Mouse (Mus musculus) forebrain, embryonic 15.5 days (tissue): Measurements from ENCODE around the gene Igsf3. TPM values are rescaled to one million over a fixed set of nuclear protein-coding genes. Genes with fewer than 3 reads are reported as not detected.
"Not testable (repeated sequence)": the region's sequence is repeated elsewhere in the genome, so short reads cannot be mapped to it uniquely, and the experiment has no call there.

Experiments
- ATAC-seq: fragments of 200-750 bp; cut with Nextera tagmentation; replicated peaks from 2 replicates; pipeline ENCODE4 v1.8.0; 2017; ENCODE audit warnings: mild to moderate bottlenecking, moderate TSS enrichment, moderate library complexity
- H3K27ac ChIP-seq: fragments of 300-500 bp; sonication (generic); replicated peaks from 2 replicates; pipeline ENCODE4 v1.5.1; 2015; ENCODE audit warnings: mild to moderate bottlenecking, inconsistent platforms
- H3K27me3 ChIP-seq: fragments of 300-500 bp; sonication (generic); 2 replicates; pipeline ENCODE4 v1.6.1; 2015; ENCODE audit warnings: inconsistent platforms
- H3K36me3 ChIP-seq: fragments of 300-500 bp; sonication (generic); 2 replicates; pipeline ENCODE4 v1.6.1; 2015; ENCODE audit warnings: mild to moderate bottlenecking, inconsistent platforms
- H3K4me1 ChIP-seq: fragments of 300-500 bp; sonication (generic); 2 replicates; pipeline ENCODE4 v1.6.1; 2015; ENCODE audit warnings: inconsistent platforms
- H3K4me2 ChIP-seq: fragments of 300-500 bp; sonication (generic); replicated peaks from 2 replicates; pipeline ENCODE4 v1.6.1; 2015; ENCODE audit warnings: mild to moderate bottlenecking, inconsistent platforms
- H3K4me3 ChIP-seq: fragments of 300-500 bp; sonication (generic); 2 replicates; pipeline ENCODE4 v1.5.1; 2015; ENCODE audit warnings: mild to moderate bottlenecking, inconsistent platforms
- H3K9ac ChIP-seq: fragments of 300-500 bp; sonication (generic); replicated peaks from 2 replicates; pipeline ENCODE4 v1.6.1; 2015; ENCODE audit warnings: mild to moderate bottlenecking, inconsistent platforms
- H3K9me3 ChIP-seq: fragments of 300-500 bp; sonication (generic); 2 replicates; pipeline ENCODE4 v1.6.1; 2016; ENCODE audit warnings: inconsistent platforms
- WGBS: fragments of 180-500 bp; shearing (Covaris S2); methylation state at CpG from one replicate; pipeline ENCODE4 v1.1.7; 2015; ENCODE audit warnings: mixed read lengths; 5-methylcytosine and 5-hydroxymethylcytosine counted together
- polyA plus RNA-seq: library from polyadenylated mRNA; unstranded; fragments of >200 nt; fragmentation: Nextera tagmentation; extraction: Ambion mirVana; gene quantifications from 2 replicates; pipeline ENCODE4 v1.2.1, GENCODE M21; 2015

Gene Igsf3
- polyA plus RNA-seq, 1 experiment from 2014 or later: 95.0 TPM

- 29% methylated on average over 2 of the region's 2 CpGs for WGBS
- peaks cover 47% of the 10 kb centered on the region for H3K4me1 ChIP-seq
Measured at GRCm38 (mm10) chr3:101410202-101410601, 33.3 kb downstream of the Igsf3 start.

GRCm38 (mm10) chr3:101410745-101411144 is 33.9 kb downstream of the Igsf3 start:
- Histone ChIP-seq H3K9me3 (no peaks in the 10 kb centered on the region), H3K4me3 (no peak overlapping the region), H3K4me1 (peaks cover 42% of the 10 kb centered on the region), H3K27ac (no peak overlapping the region), H3K9ac (no peak overlapping the region), H3K4me2 (no peak overlapping the region), H3K36me3 (no peaks in the 10 kb centered on the region), H3K27me3 (no peaks in the 10 kb centered on the region)
- no peak for ATAC-seq
- 25% methylated on average over 3 of the region's 3 CpGs for WGBS

More at GRCm38 (mm10) chr3:101410202-101410601, 33.3 kb downstream of the Igsf3 start:
- H3K36me3 ChIP-seq: no peaks in the 10 kb centered on the region
- H3K4me3 ChIP-seq: no peak overlapping the region
- no peak overlapping the region for H3K27ac ChIP-seq
- no peak overlapping the region for H3K4me2 ChIP-seq
- no peaks in the 10 kb centered on the region for H3K27me3 ChIP-seq
- H3K9ac ChIP-seq: no peak overlapping the region
- ATAC-seq: no peak
- H3K9me3 ChIP-seq: no peaks in the 10 kb centered on the region

GRCm38 (mm10) chr3:101411626-101412025 is 34.7 kb downstream of the Igsf3 start:
- Histone ChIP-seq H3K27me3 (no peaks in the 10 kb centered on the region), H3K36me3 (no peaks in the 10 kb centered on the region), H3K9ac (no peak overlapping the region), H3K9me3 (no peaks in the 10 kb centered on the region), H3K27ac (no peak overlapping the region), H3K4me2 (no peak overlapping the region), H3K4me1 (peaks cover 36% of the 10 kb centered on the region), H3K4me3 (no peak overlapping the region)
- WGBS: 86% methylated on average over 3 of the region's 3 CpGs
- no peak for ATAC-seq

GRCm38 (mm10) chr3:101412115-101412514 is 35.2 kb downstream of the Igsf3 start:
- no peak for ATAC-seq
- no peaks in the 10 kb centered on the region for H3K36me3 ChIP-seq
- H3K4me2 ChIP-seq: no peak overlapping the region
- H3K27ac ChIP-seq: no peak overlapping the region
- H3K27me3 ChIP-seq: no peaks in the 10 kb centered on the region
- H3K4me1 ChIP-seq: peaks cover 35% of the 10 kb centered on the region
- whole genome bisulfite sequencing: 70% methylated on average over 6 of the region's 6 CpGs
- H3K4me3 ChIP-seq: no peak overlapping the region
- no peaks in the 10 kb centered on the region for H3K9me3 ChIP-seq
- H3K9ac ChIP-seq: no peak overlapping the region

GRCm38 (mm10) chr3:101413013-101413412 is 36.1 kb downstream of the Igsf3 start:
- not testable (repeated sequence) for ATAC-seq, H3K27me3 ChIP-seq, H3K4me2 ChIP-seq, H3K36me3 ChIP-seq, H3K9me3 ChIP-seq, H3K9ac ChIP-seq, H3K4me3 ChIP-seq, H3K27ac ChIP-seq
- WGBS: 93% methylated on average over 5 of the region's 5 CpGs
- H3K4me1 ChIP-seq: peaks cover 29% of the 10 kb centered on the region

- H3K9me3 ChIP-seq: no peaks in the 10 kb centered on the region
- WGBS: 89% methylated on average over 18 of the region's 18 CpGs
- ATAC-seq: no peak
Measured at GRCm38 (mm10) chr3:101418740-101419652, 42.1 kb downstream of the Igsf3 start.

GRCm38 (mm10) chr3:101419653-101419994 is 42.7 kb downstream of the Igsf3 start:
- Histone ChIP-seq H3K36me3 (no peaks in the 10 kb centered on the region), H3K4me1 (peaks cover 4% of the 10 kb centered on the region), H3K9me3 (no peaks in the 10 kb centered on the region), H3K4me3 (no peak overlapping the region), H3K4me2 (no peak overlapping the region), H3K27me3 (no peaks in the 10 kb centered on the region), H3K27ac (no peak overlapping the region), H3K9ac (no peak overlapping the region)
- 81% methylated on average over 10 of the region's 10 CpGs for WGBS
- no peak for ATAC-seq

More at GRCm38 (mm10) chr3:101418740-101419652, 42.1 kb downstream of the Igsf3 start:
- Histone ChIP-seq H3K4me2 (no peak overlapping the region), H3K27me3 (no peaks in the 10 kb centered on the region), H3K4me1 (no peaks in the 10 kb centered on the region), H3K36me3 (no peaks in the 10 kb centered on the region), H3K9ac (no peak overlapping the region), H3K27ac (no peak overlapping the region), H3K4me3 (no peak overlapping the region)

GRCm38 (mm10) chr3:101423188-101423587 is 46.3 kb downstream of the Igsf3 start:
- H3K27ac ChIP-seq: no peak overlapping the region
- no peak overlapping the region for H3K9ac ChIP-seq
- H3K9me3 ChIP-seq: no peaks in the 10 kb centered on the region
- H3K4me2 ChIP-seq: no peak overlapping the region
- no peaks in the 10 kb centered on the region for H3K27me3 ChIP-seq
- no peak overlapping the region for H3K4me3 ChIP-seq
- ATAC-seq: no peak
- WGBS: 23% methylated on average over 4 of the region's 4 CpGs
- peaks cover 11% of the 10 kb centered on the region for H3K4me1 ChIP-seq
- H3K36me3 ChIP-seq: peaks cover 5% of the 10 kb centered on the region; the same call in 1 of the 2 replicates

GRCm38 (mm10) chr3:101424295-101424885 is 47.5 kb downstream of the Igsf3 start:
- H3K27ac ChIP-seq: no peak overlapping the region
- 79% methylated on average over 10 of the region's 10 CpGs for WGBS
- no peaks in the 10 kb centered on the region for H3K9me3 ChIP-seq
- peaks cover 8% of the 10 kb centered on the region; the same call in 1 of the 2 replicates for H3K36me3 ChIP-seq
- H3K4me3 ChIP-seq: no peak overlapping the region
- H3K27me3 ChIP-seq: no peaks in the 10 kb centered on the region
- no peak overlapping the region for H3K9ac ChIP-seq
- peaks cover 11% of the 10 kb centered on the region for H3K4me1 ChIP-seq
- ATAC-seq: no peak
- no peak overlapping the region for H3K4me2 ChIP-seq

GRCm38 (mm10) chr3:101429982-101430754 is 53.3 kb downstream of the Igsf3 start:
- Histone ChIP-seq H3K4me2 (no peak overlapping the region), H3K27ac (no peak overlapping the region), H3K4me1 (peaks cover 2% of the 10 kb centered on the region), H3K9ac (no peak overlapping the region), H3K4me3 (no peak overlapping the region), H3K36me3 (peaks cover 11% of the 10 kb centered on the region; the same call in 1 of the 2 replicates), H3K9me3 (no peaks in the 10 kb centered on the region), H3K27me3 (no peaks in the 10 kb centered on the region)
- no peak for ATAC-seq
- WGBS: 89% methylated on average over 8 of the region's 8 CpGs

GRCm38 (mm10) chr3:101430755-101431115 is 53.9 kb downstream of the Igsf3 start:
- Histone ChIP-seq H3K4me2 (no peak overlapping the region), H3K27ac (no peak overlapping the region), H3K4me1 (no peaks in the 10 kb centered on the region), H3K9ac (no peak overlapping the region), H3K36me3 (peaks cover 14% of the 10 kb centered on the region; the same call in 1 of the 2 replicates), H3K27me3 (no peaks in the 10 kb centered on the region), H3K9me3 (no peaks in the 10 kb centered on the region), H3K4me3 (no peak overlapping the region)
- WGBS: 85% methylated on average over 2 of the region's 2 CpGs
- ATAC-seq: no peak

- peaks cover 22% of the 10 kb centered on the region for H3K36me3 ChIP-seq
- WGBS: 90% methylated on average over 8 of the region's 8 CpGs
Measured at GRCm38 (mm10) chr3:101435672-101436071, 58.8 kb downstream of the Igsf3 start.

More at GRCm38 (mm10) chr3:101435672-101436071, 58.8 kb downstream of the Igsf3 start:
- Histone ChIP-seq H3K4me1 (no peaks in the 10 kb centered on the region), H3K27me3 (no peaks in the 10 kb centered on the region), H3K9ac (no peak overlapping the region), H3K4me2 (no peak overlapping the region), H3K27ac (no peak overlapping the region), H3K9me3 (no peaks in the 10 kb centered on the region), H3K4me3 (no peak overlapping the region)
- ATAC-seq: no peak
